Mouse (Mus musculus): ENCODE data around the gene Tmx2. TPM values are rescaled to one million over a fixed set of nuclear protein-coding genes. Genes with fewer than 3 reads are reported as not detected.

Tmx2 gene
- total and polyA plus RNA-seq, 3 experiments = 64.6 to 66.8 TPM; not detected in 1

GRCm38 (mm10) chr2:84662866-84663265, 16.1 kb downstream of the Tmx2 start:
- H3K9me3 ChIP-seq (replicated peaks; ENCODE audit: insufficient read depth, low read length) = no peaks in the 10 kb centered on the region
- no peak overlapping the region for H3K9ac ChIP-seq (ENCODE audit: control insufficient read depth, low read depth, low read length, poor library complexity, severe bottlenecking)
- no peaks in the 10 kb centered on the region for H3K36me3 ChIP-seq (ENCODE audit: control insufficient read depth in 1 of 2, insufficient read depth in 2 of 2, low read length in 2 of 2)
- H3K4me3 ChIP-seq (ENCODE audit: control insufficient read depth in 1 of 2, insufficient read depth in 1 of 2, low read depth in 2 of 2, low read length in 2 of 2) = no peak overlapping the region
- no peaks in the 10 kb centered on the region for H3K27me3 ChIP-seq (ENCODE audit: control insufficient read depth in 1 of 2, insufficient read depth in 2 of 2, low read length in 2 of 2)
- no peak for TF ChIP-seq MXI1 (IDR thresholded peaks at IDR 0.05; ENCODE audit: low read depth, low read length)
- no peak for TF ChIP-seq POLR2AphosphoS5 (IDR thresholded peaks at IDR 0.05; ENCODE audit: borderline replicate concordance, low read depth, low read length)
- peak; percentile 91 for TF ChIP-seq RAD21 (IDR thresholded peaks at IDR 0.05; ENCODE audit: low read depth, low read length)
- TF ChIP-seq ZC3H11A (IDR thresholded peaks at IDR 0.05; ENCODE audit: low read depth, low read length) = peak; percentile 88
- peak; percentile 65 to 87 (median 69) for TF ChIP-seq CTCF (IDR thresholded peaks at IDR 0.05 in 2 of 3, conservative IDR thresholded peaks at IDR 0.05 in 1 of 3; ENCODE audit: control insufficient read depth in 1 of 3, insufficient read depth in 1 of 3, low read depth in 2 of 3, low read length in 3 of 3, poor library complexity in 1 of 3, severe bottlenecking in 1 of 3)
- no peak for TF ChIP-seq ELF1 (IDR thresholded peaks at IDR 0.05; ENCODE audit: low read depth, low read length)
- TF ChIP-seq USF1 (IDR thresholded peaks at IDR 0.05; ENCODE audit: low read depth, low read length) = no peak
- TF ChIP-seq ZMIZ1 (IDR thresholded peaks at IDR 0.05; ENCODE audit: low read depth, low read length) = no peak
- TF ChIP-seq ZNF384 (IDR thresholded peaks at IDR 0.05; ENCODE audit: low read depth, low read length) = peak; percentile 52; the same call in 1 of the 2 replicates
- no peak for TF ChIP-seq KAT2A (conservative IDR thresholded peaks at IDR 0.05; ENCODE audit: low read depth, low read length)
- TF ChIP-seq MAZ (IDR thresholded peaks at IDR 0.05; ENCODE audit: low read depth, low read length) = no peak
- peak; percentile 85 for TF ChIP-seq SMC3 (IDR thresholded peaks at IDR 0.05; ENCODE audit: low read depth, low read length)
- peak; percentile 92 for DNase-seq (ENCODE audit: low read depth, low spot score)
- H3K27ac ChIP-seq (ENCODE audit: control insufficient read depth, low read depth, low read length) = no peak overlapping the region
- no peaks in the 10 kb centered on the region for H3K79me2 ChIP-seq (ENCODE audit: control insufficient read depth, insufficient read depth, low read length, poor library complexity)
- H3K4me1 ChIP-seq (ENCODE audit: control insufficient read depth in 1 of 2, insufficient read depth in 2 of 2, low read length in 2 of 2) = no peaks in the 10 kb centered on the region

DNA sequence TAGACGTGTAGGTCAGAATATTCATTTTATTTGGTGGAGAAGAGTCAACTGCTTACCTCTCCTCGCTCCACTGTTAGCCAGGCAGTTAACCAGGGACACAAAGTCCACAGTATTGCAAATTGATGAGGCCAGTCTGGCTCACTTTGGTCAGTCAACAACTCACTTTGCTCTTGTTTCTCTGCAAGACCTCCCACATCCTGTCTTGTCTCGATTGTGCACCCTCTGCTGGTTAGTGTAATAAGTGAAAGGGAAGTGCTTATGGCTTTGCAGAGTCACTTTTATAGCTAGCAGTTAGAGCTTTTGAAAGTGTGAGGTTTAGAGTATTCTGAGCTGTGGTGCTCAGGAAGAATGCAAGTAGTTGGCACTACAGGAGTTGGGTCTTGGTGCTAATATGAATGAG, 18.7 kb downstream of the Tmx2 start:
- Histone ChIP-seq H3K4me3 (ENCODE audit: control insufficient read depth in 1 of 2, insufficient read depth in 1 of 2, low read depth in 2 of 2, low read length in 2 of 2) (no peak overlapping the region), H3K4me1 (ENCODE audit: control insufficient read depth in 1 of 2, insufficient read depth in 2 of 2, low read length in 2 of 2) (no peaks in the 10 kb centered on the region; a peak in 1 of 4 replicates), H3K27ac (ENCODE audit: control insufficient read depth, low read depth, low read length) (no peak overlapping the region), H3K36me3 (ENCODE audit: control insufficient read depth in 1 of 2, insufficient read depth in 2 of 2, low read length in 2 of 2) (no peaks in the 10 kb centered on the region), H3K9ac (ENCODE audit: control insufficient read depth, low read depth, low read length, poor library complexity, severe bottlenecking) (no peak overlapping the region), H3K9me3 (replicated peaks; ENCODE audit: insufficient read depth, low read length) (no peaks in the 10 kb centered on the region), H3K27me3 (ENCODE audit: control insufficient read depth in 1 of 2, insufficient read depth in 2 of 2, low read length in 2 of 2) (no peaks in the 10 kb centered on the region), H3K79me2 (ENCODE audit: control insufficient read depth, insufficient read depth, low read length, poor library complexity) (no peaks in the 10 kb centered on the region)
- peak; percentile 85 for DNase-seq (ENCODE audit: low read depth, low spot score)
- no peak for TF ChIP-seq MXI1 (IDR thresholded peaks at IDR 0.05; ENCODE audit: low read depth, low read length)
- no peak for TF ChIP-seq ZKSCAN1 (IDR thresholded peaks at IDR 0.05; ENCODE audit: low read depth, low read length)
- no peak for TF ChIP-seq SIN3A (IDR thresholded peaks at IDR 0.05; ENCODE audit: low read length)
- no peak for TF ChIP-seq MAFK (IDR thresholded peaks at IDR 0.05; ENCODE audit: borderline replicate concordance, low read depth, low read length)
- TF ChIP-seq POLR2A (IDR thresholded peaks at IDR 0.05; ENCODE audit: control insufficient read depth in 1 of 2, insufficient read depth in 1 of 2, low read depth in 1 of 2, low read length in 2 of 2, poor library complexity in 1 of 2) = no peak
- no peak for TF ChIP-seq RCOR1 (IDR thresholded peaks at IDR 0.05; ENCODE audit: low read depth, low read length)
- TF ChIP-seq E2F4 (IDR thresholded peaks at IDR 0.05; ENCODE audit: borderline replicate concordance, low read depth, low read length) = no peak
- TF ChIP-seq CHD1 (IDR thresholded peaks at IDR 0.05; ENCODE audit: low read depth, low read length) = no peak
- no peak for TF ChIP-seq MAX (IDR thresholded peaks at IDR 0.05; ENCODE audit: low read length)
- no peak for TF ChIP-seq KAT2A (conservative IDR thresholded peaks at IDR 0.05; ENCODE audit: low read depth, low read length)
- peak; percentile 40 to 87 (median 56) for TF ChIP-seq CTCF (IDR thresholded peaks at IDR 0.05 in 2 of 3, conservative IDR thresholded peaks at IDR 0.05 in 1 of 3; ENCODE audit: control insufficient read depth in 1 of 3, insufficient read depth in 1 of 3, low read depth in 2 of 3, low read length in 3 of 3, poor library complexity in 1 of 3, severe bottlenecking in 1 of 3)
- no peak for TF ChIP-seq NELFE (IDR thresholded peaks at IDR 0.05; ENCODE audit: low read depth, low read length)
- no peak for TF ChIP-seq HCFC1 (IDR thresholded peaks at IDR 0.05; ENCODE audit: low read depth, low read length)
- TF ChIP-seq ZNF384 (IDR thresholded peaks at IDR 0.05; ENCODE audit: low read depth, low read length) = no peak
- no peak for TF ChIP-seq USF2 (IDR thresholded peaks at IDR 0.05; ENCODE audit: borderline replicate concordance in 1 of 2, insufficient read depth in 1 of 2, low read depth in 1 of 2, low read length in 2 of 2)
- TF ChIP-seq TAL1 (IDR thresholded peaks at IDR 0.05; ENCODE audit: low read length) = no peak
- no peak for TF ChIP-seq MYB (IDR thresholded peaks at IDR 0.05; ENCODE audit: low read depth, low read length)
- peak; percentile 64 for TF ChIP-seq RAD21 (IDR thresholded peaks at IDR 0.05; ENCODE audit: low read depth, low read length)
- no peak for TF ChIP-seq JUND (IDR thresholded peaks at IDR 0.05; ENCODE audit: low read depth, low read length)
- no peak for TF ChIP-seq POLR2AphosphoS2 (IDR thresholded peaks at IDR 0.05; ENCODE audit: low read length)
- no peak for TF ChIP-seq GATA1 (IDR thresholded peaks at IDR 0.05; ENCODE audit: low read depth, low read length)
- TF ChIP-seq NRF1 (IDR thresholded peaks at IDR 0.05; ENCODE audit: insufficient read depth, low read depth, low read length, poor library complexity, severe bottlenecking) = no peak
- TF ChIP-seq ZC3H11A (IDR thresholded peaks at IDR 0.05; ENCODE audit: low read depth, low read length) = peak; percentile 62
- TF ChIP-seq EP300 (IDR thresholded peaks at IDR 0.05; ENCODE audit: low read depth in 1 of 2, low read length in 2 of 2) = no peak
- TF ChIP-seq SMC3 (IDR thresholded peaks at IDR 0.05; ENCODE audit: low read depth, low read length) = peak; percentile 97
- no peak for TF ChIP-seq MEF2A (IDR thresholded peaks at IDR 0.05; ENCODE audit: extremely low read depth, insufficient replicate concordance, low read depth, low read length, poor library complexity, severe bottlenecking)

Measured in MEL (cell line).